9 mouse cellular contexts compared by ENCODE assay signal in genomic region chr3:126998742-126999112, GRCm38 (mm10).
A peak's percentile ranks its signal among the peaks of the same experiment; 100 is the strongest.
DNase-seq lines count a peak whose midpoint lies in the region; ATAC-seq and TF ChIP-seq lines count a peak whose summit lies in the region.
"Had no signal": no experiment of that assay in that cellular context is flagged by ENCODE, and none has a peak within 500 bp of the region (broad histone marks: within the 10 kb centered on the region; RNA-seq: fewer than 3 reads in every experiment).

No protein-coding gene starts in this region.

- ATAC-seq in heart, embryonic 15.5 days (replicated peaks; ENCODE audit: insufficient number of reproducible peaks, insufficient read depth, low FRiP score, low read depth): 0 out of 2 replicates have a peak, but pooled peaks have one; percentile 50
- peak; percentile 51 for ATAC-seq in hindbrain, embryonic 13.5 days (ENCODE audit: low FRiP score)
- ATAC-seq in midbrain, embryonic 14.5 days (ENCODE audit: low FRiP score, low TSS enrichment): no peak
- ATAC-seq in CD4-positive, CD25-positive, alpha-beta regulatory T cell, adult 4 months: no peak

- H3K9me3 ChIP-seq in heart, embryonic 15.5 days (replicated peaks): no peaks in the 10 kb centered on the region
- no peaks in the 10 kb centered on the region for H3K9me3 ChIP-seq in hindbrain, embryonic 13.5 days
- H3K9me3 ChIP-seq in midbrain, embryonic 14.5 days (ENCODE audit: control insufficient read depth, low read length): no peaks in the 10 kb centered on the region

- H3K27me3 ChIP-seq in heart, embryonic 15.5 days: no peaks in the 10 kb centered on the region
- H3K27me3 ChIP-seq in hindbrain, embryonic 13.5 days: no peaks in the 10 kb centered on the region
- H3K27me3 ChIP-seq in midbrain, embryonic 14.5 days (ENCODE audit: control insufficient read depth, insufficient read depth, low read length): no peaks in the 10 kb centered on the region

- no peak overlapping the region for H3K9ac ChIP-seq in heart, embryonic 15.5 days
- peak overlapping the region; percentile 36; the same call in 1 of the 2 replicates for H3K9ac ChIP-seq in hindbrain, embryonic 13.5 days
- H3K9ac ChIP-seq in midbrain, embryonic 14.5 days (replicated peaks; ENCODE audit: low read length): no peak overlapping the region; the same call in 1 of the 2 replicates
- H3K9ac ChIP-seq: liver, embryonic 14.5 days had no signal

- no peaks in the 10 kb centered on the region for H3K36me3 ChIP-seq in heart, embryonic 15.5 days
- peaks cover 23% of the 10 kb centered on the region for H3K36me3 ChIP-seq in hindbrain, embryonic 13.5 days
- peaks cover 38% of the 10 kb centered on the region for H3K36me3 ChIP-seq in midbrain, embryonic 14.5 days (ENCODE audit: control insufficient read depth, insufficient read depth, low read length)

- 0 out of 2 replicates have a peak, but pooled peaks have one; percentile 8 for TF ChIP-seq POLR2A in cortical plate, adult 2 months (IDR thresholded peaks at IDR 0.05; ENCODE audit: extremely low read depth, insufficient read depth, low read length)

- no peak overlapping the region for H3K27ac ChIP-seq in heart, embryonic 15.5 days
- H3K27ac ChIP-seq in cortical plate, adult 2 months (ENCODE audit: insufficient read depth, low read length): peak overlapping the region; percentile 85
- peak overlapping the region; percentile 81 for H3K27ac ChIP-seq in hindbrain, embryonic 13.5 days
- peak overlapping the region; percentile 72 for H3K27ac ChIP-seq in midbrain, embryonic 14.5 days (replicated peaks; ENCODE audit: low read depth, low read length)
- H3K27ac ChIP-seq: liver, embryonic 14.5 days had no signal

- 0 out of 2 replicates have a peak, but pooled peaks cover 6% of the 10 kb centered on the region for H3K4me1 ChIP-seq in heart, embryonic 15.5 days (replicated peaks)
- H3K4me1 ChIP-seq in cortical plate, adult 2 months (ENCODE audit: control insufficient read depth, insufficient read depth, low read length): peaks cover 6% of the 10 kb centered on the region
- peaks cover 32% of the 10 kb centered on the region for H3K4me1 ChIP-seq in hindbrain, embryonic 13.5 days (replicated peaks)
- peaks cover 34% of the 10 kb centered on the region for H3K4me1 ChIP-seq in midbrain, embryonic 14.5 days (ENCODE audit: control insufficient read depth, insufficient read depth, low read length)

- H3K4me2 ChIP-seq in heart, embryonic 15.5 days: peak overlapping the region; percentile 49
- peak overlapping the region; percentile 49 for H3K4me2 ChIP-seq in hindbrain, embryonic 13.5 days
- H3K4me2 ChIP-seq in midbrain, embryonic 14.5 days (ENCODE audit: low read length): peak overlapping the region; percentile 45

- TF ChIP-seq CTCF in cortical plate, adult 2 months (IDR thresholded peaks at IDR 0.05; ENCODE audit: extremely low read depth, insufficient read depth, low read length): no peak

- WGBS in heart, embryonic 15.5 days: 19% methylated on average over 8 of the region's 8 CpGs
- 4% methylated on average over 8 of the region's 8 CpGs for WGBS in hindbrain, embryonic 13.5 days
- WGBS in midbrain, embryonic 14.5 days: 4% methylated on average over 8 of the region's 8 CpGs

- H3K4me3 ChIP-seq in heart, embryonic 15.5 days: peak overlapping the region; percentile 28; the same call in 1 of the 2 replicates
- H3K4me3 ChIP-seq in cortical plate, adult 2 months (ENCODE audit: insufficient read depth, low read length): no peak overlapping the region
- H3K4me3 ChIP-seq in hindbrain, embryonic 13.5 days: no peak overlapping the region
- no peak overlapping the region for H3K4me3 ChIP-seq in midbrain, embryonic 14.5 days (replicated peaks; ENCODE audit: low read depth, low read length)

- no peak for DNase-seq in heart, adult 18-20 months
- no peak for DNase-seq in midbrain, embryonic 14.5 days
- no peak for DNase-seq in layer of hippocampus, postnatal 14 days (ENCODE audit: low spot score in 2 of 2)
- DNase-seq in adrenal gland, postnatal 25 days: no peak

Comparison
In these comparisons a context has a peak if more than half of its experiments do, and no peak if none do; other contexts are left out.
1. ATAC-seq: peak in heart, embryonic 15.5 days (single experiment) and hindbrain, embryonic 13.5 days (single experiment); none in midbrain, embryonic 14.5 days (single experiment) and CD4-positive, CD25-positive, alpha-beta regulatory T cell, adult 4 months (single experiment).
2. Peak in every context shown above with its lines, with median percentiles within 50 percentile points of each other: H3K4me2 ChIP-seq.